Mouse (Mus musculus) intestine, embryonic 14.5 days (tissue): ENCODE measurements around the gene Usp46. TPM values are rescaled to one million over a fixed set of nuclear protein-coding genes. Genes with fewer than 3 reads are reported as not detected.

ENCODE experiments used
- ATAC-seq: fragments of 200-750 bp; cut with Nextera tagmentation; replicated peaks from 2 replicates; pipeline ENCODE4 v1.8.0; 2017; ENCODE audit warnings: low read depth, moderate number of reproducible peaks, moderate TSS enrichment, moderate library complexity; ENCODE audit not compliant: low FRiP score, low TSS enrichment
- DNase-seq: peaks from one replicate; pipeline ENCODE4 v3.0.0-alpha.2; 2018; ENCODE audit warnings: low spot score
- H3K27ac ChIP-seq: fragments of 300-500 bp; sonication (generic); 2 replicates; pipeline ENCODE4 v1.5.1; 2014; ENCODE audit warnings: low read depth, mild to moderate bottlenecking, control low read depth
- H3K27me3 ChIP-seq: fragments of 300-500 bp; sonication (generic); replicated peaks from 2 replicates; pipeline ENCODE4 v1.6.1; 2014; ENCODE audit warnings: low read length, control low read depth; ENCODE audit not compliant: control insufficient read depth, insufficient read depth
- H3K36me3 ChIP-seq: fragments of 300-500 bp; sonication (generic); 2 replicates; pipeline ENCODE4 v1.6.1; 2014; ENCODE audit warnings: low read length, control low read depth; ENCODE audit not compliant: control insufficient read depth, insufficient read depth
- H3K4me1 ChIP-seq: fragments of 300-500 bp; sonication (generic); replicated peaks from 2 replicates; pipeline ENCODE4 v1.6.1; 2014; ENCODE audit warnings: low read length, control low read depth, mixed read lengths; ENCODE audit not compliant: control insufficient read depth, insufficient read depth
- H3K4me2 ChIP-seq: fragments of 300-500 bp; sonication (generic); 2 replicates; pipeline ENCODE4 v1.6.1; 2014; ENCODE audit warnings: low read length
- H3K4me3 ChIP-seq: fragments of 300-500 bp; sonication (generic); 2 replicates; pipeline ENCODE4 v1.5.1; 2014; ENCODE audit warnings: low read depth, low read length, control low read depth, mixed read lengths
- H3K9ac ChIP-seq: fragments of 300-500 bp; sonication (generic); 2 replicates; pipeline ENCODE4 v1.6.1; 2014; ENCODE audit warnings: mild to moderate bottlenecking, low read length
- H3K9me3 ChIP-seq: fragments of 300-500 bp; sonication (generic); 2 replicates; pipeline ENCODE4 v1.6.1; 2016; ENCODE audit warnings: low read length, control low read depth; ENCODE audit not compliant: control insufficient read depth
- WGBS: fragments of 180-500 bp; shearing (Covaris S2); extraction: QIAGEN DNeasy Blood & Tissue Kit; methylation state at CpG from one replicate; pipeline ENCODE4 v1.1.7; 2014; 5-methylcytosine and 5-hydroxymethylcytosine counted together
- polyA plus RNA-seq: library from polyadenylated mRNA; unstranded; fragments of >200 nt; fragmentation: Nextera tagmentation; extraction: Ambion mirVana; gene quantifications from 2 replicates; pipeline ENCODE4 v1.2.1, GENCODE M21; 2014

The Usp46 gene
- polyA plus RNA-seq, 1 experiment from 2014 or later = 32.2 TPM

- 77% methylated on average over 7 of the region's 7 CpGs for WGBS
- Histone ChIP-seq H3K9ac (no peak overlapping the region), H3K4me1 (peaks cover 5% of the 10 kb centered on the region), H3K27ac (no peak overlapping the region), H3K9me3 (no peaks in the 10 kb centered on the region), H3K27me3 (no peaks in the 10 kb centered on the region), H3K36me3 (peaks cover 4% of the 10 kb centered on the region; the same call in 1 of the 2 replicates), H3K4me3 (no peak overlapping the region), H3K4me2 (no peak overlapping the region)
- ATAC-seq (no peak), DNase-seq (no peak)
Observed at GRCm38 (mm10) chr5:74044591-74044990, 23.6 kb downstream of the Usp46 start.

GRCm38 (mm10) chr5:74042796-74043340 is 25.4 kb downstream of the Usp46 start:
- H3K9me3 ChIP-seq = no peaks in the 10 kb centered on the region
- no peak overlapping the region for H3K4me2 ChIP-seq
- DNase-seq = no peak
- H3K4me3 ChIP-seq = no peak overlapping the region
- H3K9ac ChIP-seq = no peak overlapping the region
- H3K27ac ChIP-seq = no peak overlapping the region
- no peak for ATAC-seq
- no peaks in the 10 kb centered on the region for H3K27me3 ChIP-seq
- 0 out of 2 replicates have a peak, but pooled peaks cover 6% of the 10 kb centered on the region for H3K36me3 ChIP-seq
- 72% methylated on average over 6 of the region's 6 CpGs for WGBS
- H3K4me1 ChIP-seq = peaks cover 10% of the 10 kb centered on the region

- ATAC-seq = no peak
- H3K36me3 ChIP-seq = 0 out of 2 replicates have a peak, but pooled peaks cover 6% of the 10 kb centered on the region
- no peak overlapping the region for H3K9ac ChIP-seq
- no peak overlapping the region for H3K4me3 ChIP-seq
- H3K27me3 ChIP-seq = no peaks in the 10 kb centered on the region
- no peak overlapping the region for H3K4me2 ChIP-seq
- no peak overlapping the region for H3K27ac ChIP-seq
- DNase-seq = no peak
- no peaks in the 10 kb centered on the region for H3K9me3 ChIP-seq
- peaks cover 10% of the 10 kb centered on the region for H3K4me1 ChIP-seq
- 95% methylated on average over 4 of the region's 4 CpGs for WGBS
Observed at GRCm38 (mm10) chr5:74040541-74040940, 27.7 kb downstream of the Usp46 start.

GRCm38 (mm10) chr5:74035454-74035853 is 32.8 kb downstream of the Usp46 start:
- ATAC-seq = no peak
- Histone ChIP-seq H3K27me3 (no peaks in the 10 kb centered on the region), H3K4me1 (peaks cover 8% of the 10 kb centered on the region), H3K4me3 (no peak overlapping the region), H3K9me3 (no peaks in the 10 kb centered on the region), H3K4me2 (no peak overlapping the region), H3K9ac (no peak overlapping the region), H3K36me3 (peaks cover 14% of the 10 kb centered on the region), H3K27ac (no peak overlapping the region)
- no peak for DNase-seq
- WGBS = 86% methylated on average over 2 of the region's 2 CpGs

GRCm38 (mm10) chr5:74034177-74034576 is 34.1 kb downstream of the Usp46 start:
- H3K36me3 ChIP-seq = peaks cover 12% of the 10 kb centered on the region
- no peaks in the 10 kb centered on the region for H3K9me3 ChIP-seq
- DNase-seq (no peak), ATAC-seq (no peak)
- peaks cover 14% of the 10 kb centered on the region for H3K4me1 ChIP-seq
- H3K4me3 ChIP-seq = no peak overlapping the region
- no peak overlapping the region for H3K9ac ChIP-seq
- no peaks in the 10 kb centered on the region for H3K27me3 ChIP-seq
- no peak overlapping the region for H3K27ac ChIP-seq
- 89% methylated on average over 4 of the region's 4 CpGs for WGBS
- no peak overlapping the region for H3K4me2 ChIP-seq

GRCm38 (mm10) chr5:74029787-74030186 is 38.4 kb downstream of the Usp46 start:
- peaks cover 29% of the 10 kb centered on the region for H3K36me3 ChIP-seq
- H3K4me1 ChIP-seq = peaks cover 13% of the 10 kb centered on the region
- H3K4me3 ChIP-seq = no peak overlapping the region
- 61% methylated on average over 7 of the region's 7 CpGs for WGBS
- ATAC-seq = 0 out of 2 replicates have a peak, but pooled peaks have one; percentile 47
- no peak overlapping the region for H3K4me2 ChIP-seq
- H3K27me3 ChIP-seq = no peaks in the 10 kb centered on the region
- no peaks in the 10 kb centered on the region for H3K9me3 ChIP-seq
- no peak overlapping the region for H3K27ac ChIP-seq
- DNase-seq = no peak
- H3K9ac ChIP-seq = no peak overlapping the region

GRCm38 (mm10) chr5:74028691-74029479 is 39.3 kb downstream of the Usp46 start:
- Histone ChIP-seq H3K9me3 (no peaks in the 10 kb centered on the region), H3K27ac (no peak overlapping the region), H3K27me3 (no peaks in the 10 kb centered on the region), H3K36me3 (peaks cover 29% of the 10 kb centered on the region), H3K4me2 (no peak overlapping the region), H3K4me1 (peaks cover 13% of the 10 kb centered on the region), H3K4me3 (no peak overlapping the region), H3K9ac (no peak overlapping the region)
- no peak for ATAC-seq
- DNase-seq = no peak
- WGBS = 89% methylated on average over 25 of the region's 25 CpGs

- no peak overlapping the region for H3K9ac ChIP-seq
- no peak overlapping the region for H3K4me3 ChIP-seq
- H3K9me3 ChIP-seq = no peaks in the 10 kb centered on the region
- peaks cover 29% of the 10 kb centered on the region for H3K36me3 ChIP-seq
- ATAC-seq = no peak
- no peaks in the 10 kb centered on the region for H3K27me3 ChIP-seq
- peaks cover 13% of the 10 kb centered on the region for H3K4me1 ChIP-seq
- WGBS = 58% methylated on average over 2 of the region's 2 CpGs
- H3K4me2 ChIP-seq = no peak overlapping the region
- DNase-seq = no peak
- H3K27ac ChIP-seq = peak overlapping the region; percentile 11; the same call in 1 of the 2 replicates
Observed at GRCm38 (mm10) chr5:74028221-74028620, 40.0 kb downstream of the Usp46 start.
